Mouse (Mus musculus): ENCODE measurements around the gene Elp5. TPM values are rescaled to one million over a fixed set of nuclear protein-coding genes. Genes with fewer than 3 reads are reported as not detected.

Gene Elp5
- polyA plus RNA-seq, 1 experiment from 2014 or later: 166 TPM

MicroRNA genes within 50 kb of the gene (microRNA counts, 519-probe panel; counts per million panel counts)
- not detected for microRNA mmu-miR-324-3p
- 2,816 counts per million, percentile 73 among the panel's probes with 10 or more counts for microRNA mmu-miR-324-5p

Small RNA genes lying within 50 kb of the gene (microRNA-seq; reads per million reads assigned to microRNA genes)
- gene Gm44349 (not detected), gene Mir324 (3,521 reads per million, percentile 89 among the genes with 10 or more reads in this experiment)

Other genes starting within 250 kb of the Elp5 start
- gene Polr2a, start 223.9 kb downstream of the Elp5 start, polyA plus RNA-seq (2015; fragmentation: Nextera tagmentation; extraction: Ambion mirVana): 16.4 and 18.1 TPM in 2 replicates
- 0.16 and 0.18 TPM in 2 replicates for gene Slc35g3, start 220.5 kb downstream of the Elp5 start, polyA plus RNA-seq (2015; fragmentation: Nextera tagmentation; extraction: Ambion mirVana)
- 3.3 and 3.6 TPM in 2 replicates for gene Zbtb4, start 216.6 kb downstream of the Elp5 start, polyA plus RNA-seq (2015; fragmentation: Nextera tagmentation; extraction: Ambion mirVana)
- gene Chrnb1, start 186.6 kb downstream of the Elp5 start, polyA plus RNA-seq (2015; fragmentation: Nextera tagmentation; extraction: Ambion mirVana): 1.2 TPM in 2 replicates
- 5.2 and 5.9 TPM in 2 replicates for gene Fgf11, start 180.7 kb downstream of the Elp5 start, polyA plus RNA-seq (2015; fragmentation: Nextera tagmentation; extraction: Ambion mirVana)
- 0.45 and 0.77 TPM in 2 replicates for gene Tmem102, start 176.9 kb downstream of the Elp5 start, polyA plus RNA-seq (2015; fragmentation: Nextera tagmentation; extraction: Ambion mirVana)
- gene Gm39566, start 167.2 kb downstream of the Elp5 start, polyA plus RNA-seq (2015; fragmentation: Nextera tagmentation; extraction: Ambion mirVana): not detected in 2 replicates
- gene Spem2, start 164.1 kb downstream of the Elp5 start, polyA plus RNA-seq (2015; fragmentation: Nextera tagmentation; extraction: Ambion mirVana): not detected in 2 replicates
- gene Spem1, start 160.3 kb downstream of the Elp5 start, polyA plus RNA-seq (2015; fragmentation: Nextera tagmentation; extraction: Ambion mirVana): 0.72 and 0.75 TPM in 2 replicates
- gene Nlgn2, start 144.7 kb downstream of the Elp5 start, polyA plus RNA-seq (2015; fragmentation: Nextera tagmentation; extraction: Ambion mirVana): 18.7 and 22.8 TPM in 2 replicates
- 254 and 272 TPM in 2 replicates for gene Tmem256, start 144.0 kb downstream of the Elp5 start, polyA plus RNA-seq (2015; fragmentation: Nextera tagmentation; extraction: Ambion mirVana)
- gene Plscr3, start 136.1 kb downstream of the Elp5 start, polyA plus RNA-seq (2015; fragmentation: Nextera tagmentation; extraction: Ambion mirVana): 55.0 and 57.7 TPM in 2 replicates
- gene Tnk1, start 123.8 kb downstream of the Elp5 start, polyA plus RNA-seq (2015; fragmentation: Nextera tagmentation; extraction: Ambion mirVana): 0.29 and 0.39 TPM in 2 replicates
- gene Tmem95, start 104.5 kb downstream of the Elp5 start, polyA plus RNA-seq (2015; fragmentation: Nextera tagmentation; extraction: Ambion mirVana): not detected in 2 replicates
- gene Kctd11, start 101.1 kb downstream of the Elp5 start, polyA plus RNA-seq (2015; fragmentation: Nextera tagmentation; extraction: Ambion mirVana): 1.3 and 1.9 TPM in 2 replicates
- gene Acap1, start 87.0 kb downstream of the Elp5 start, polyA plus RNA-seq (2015; fragmentation: Nextera tagmentation; extraction: Ambion mirVana): 0.48 and 0.49 TPM in 2 replicates
- gene 2810408A11Rik, start 81.5 kb downstream of the Elp5 start, polyA plus RNA-seq (2015; fragmentation: Nextera tagmentation; extraction: Ambion mirVana): 16.4 and 18.5 TPM in 2 replicates
- gene Neurl4, start 81.4 kb downstream of the Elp5 start, polyA plus RNA-seq (2015; fragmentation: Nextera tagmentation; extraction: Ambion mirVana): 19.0 and 21.5 TPM in 2 replicates
- gene Gps2, start 68.6 kb downstream of the Elp5 start, polyA plus RNA-seq (2015; fragmentation: Nextera tagmentation; extraction: Ambion mirVana): 81.2 and 91.8 TPM in 2 replicates
- gene Eif5a, start 60.6 kb downstream of the Elp5 start, polyA plus RNA-seq (2015; fragmentation: Nextera tagmentation; extraction: Ambion mirVana): 1,142 and 1,181 TPM in 2 replicates
- 3.3 and 3.4 TPM in 2 replicates for gene Ybx2, start 46.7 kb downstream of the Elp5 start, polyA plus RNA-seq (2015; fragmentation: Nextera tagmentation; extraction: Ambion mirVana)
- gene Slc2a4, start 34.3 kb downstream of the Elp5 start, polyA plus RNA-seq (2015; fragmentation: Nextera tagmentation; extraction: Ambion mirVana): 6.6 and 6.7 TPM in 2 replicates
- 0.84 TPM in 1 of 2 replicates, not detected in the other for gene Cldn7, start 17.7 kb downstream of the Elp5 start, polyA plus RNA-seq (2015; fragmentation: Nextera tagmentation; extraction: Ambion mirVana)
- 19.0 and 24.6 TPM in 2 replicates for gene Ctdnep1, start 1.4 kb downstream of the Elp5 start, polyA plus RNA-seq (2015; fragmentation: Nextera tagmentation; extraction: Ambion mirVana)
- gene Gabarap, start 8.6 kb upstream of the Elp5 start, polyA plus RNA-seq (2015; fragmentation: Nextera tagmentation; extraction: Ambion mirVana): 563 and 565 TPM in 2 replicates
- 63.7 and 66.8 TPM in 2 replicates for gene Phf23, start 13.3 kb upstream of the Elp5 start, polyA plus RNA-seq (2015; fragmentation: Nextera tagmentation; extraction: Ambion mirVana)
- gene Dvl2, start 18.1 kb upstream of the Elp5 start, polyA plus RNA-seq (2015; fragmentation: Nextera tagmentation; extraction: Ambion mirVana): 34.6 and 34.7 TPM in 2 replicates
- 60.2 and 60.6 TPM in 2 replicates for gene Acadvl, start 32.9 kb upstream of the Elp5 start, polyA plus RNA-seq (2015; fragmentation: Nextera tagmentation; extraction: Ambion mirVana)
- gene Dlg4, start 34.4 kb upstream of the Elp5 start, polyA plus RNA-seq (2015; fragmentation: Nextera tagmentation; extraction: Ambion mirVana): 25.6 and 32.7 TPM in 2 replicates
- gene Asgr1, start 71.6 kb upstream of the Elp5 start, polyA plus RNA-seq (2015; fragmentation: Nextera tagmentation; extraction: Ambion mirVana): 1.5 and 2.0 TPM in 2 replicates
- not detected in 2 replicates for gene Asgr2, start 110.1 kb upstream of the Elp5 start, polyA plus RNA-seq (2015; fragmentation: Nextera tagmentation; extraction: Ambion mirVana)
- gene Mgl2, start 147.8 kb upstream of the Elp5 start, polyA plus RNA-seq (2015; fragmentation: Nextera tagmentation; extraction: Ambion mirVana): 0.76 and 1.3 TPM in 2 replicates
- 0.68 and 0.80 TPM in 2 replicates for gene Clec10a, start 173.7 kb upstream of the Elp5 start, polyA plus RNA-seq (2015; fragmentation: Nextera tagmentation; extraction: Ambion mirVana)
- 3.1 and 4.8 TPM in 2 replicates for gene Slc16a11, start 230.2 kb upstream of the Elp5 start, polyA plus RNA-seq (2015; fragmentation: Nextera tagmentation; extraction: Ambion mirVana)
- 13.2 and 14.8 TPM in 2 replicates for gene Slc16a13, start 238.5 kb upstream of the Elp5 start, polyA plus RNA-seq (2015; fragmentation: Nextera tagmentation; extraction: Ambion mirVana)
- gene Bcl6b, start 247.3 kb upstream of the Elp5 start, polyA plus RNA-seq (2015; fragmentation: Nextera tagmentation; extraction: Ambion mirVana): 6.9 and 8.1 TPM in 2 replicates

Measured in forebrain, embryonic 16.5 days (tissue).